ENCODE assay signal across 9 mouse cellular contexts in the genomic region with DNA sequence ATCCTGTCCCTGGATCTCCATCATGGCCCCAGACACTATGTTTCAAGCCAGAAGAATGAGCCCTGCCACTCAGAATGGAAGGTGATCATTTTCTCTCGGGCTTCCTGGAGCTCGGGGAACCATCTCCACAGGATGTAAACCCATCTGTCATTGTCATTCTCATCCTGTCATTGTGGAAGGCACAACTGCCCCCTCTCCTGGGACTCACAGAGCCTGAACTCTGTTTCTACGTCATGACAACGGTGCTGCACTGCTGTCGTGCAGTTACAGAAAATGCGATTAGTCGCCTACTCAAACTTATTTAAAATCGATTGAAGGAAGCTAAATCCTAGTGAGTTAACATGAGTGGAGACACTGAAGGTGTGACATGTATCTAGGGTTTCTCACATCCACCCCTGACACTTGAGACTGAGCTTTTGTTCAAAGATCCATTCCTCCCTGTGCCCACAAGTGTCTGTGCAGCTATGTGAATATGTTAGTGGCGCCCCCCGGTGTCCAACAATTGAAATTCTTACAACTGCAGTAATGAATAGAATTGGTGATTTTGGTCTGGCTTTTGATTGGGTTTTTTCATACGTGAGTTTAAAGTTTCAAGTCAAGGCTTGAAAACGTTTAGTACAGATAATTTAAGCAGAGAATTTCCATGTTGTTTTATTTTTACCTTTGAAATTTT. TPM values are rescaled to one million over a fixed set of nuclear protein-coding genes. Genes with fewer than 3 reads are reported as not detected.
DNase-seq lines count a peak whose midpoint lies in the region; ATAC-seq and TF ChIP-seq lines count a peak whose summit lies in the region.
"Had no signal": no experiment of that assay in that cellular context is flagged by ENCODE, and none has a peak within 500 bp of the region (broad histone marks: within the 10 kb centered on the region; RNA-seq: fewer than 3 reads in every experiment).

No protein-coding gene starts in this region.

- no peak overlapping the region for H3K4me3 ChIP-seq in lung, embryonic 16.5 days (ENCODE audit: low read length)
- H3K4me3 ChIP-seq: embryonic facial prominence, embryonic 15.5 days had no signal

- 37% methylated on average over 12 of the region's 12 CpGs for WGBS in lung, embryonic 16.5 days

- ATAC-seq in CD4-positive, CD25-positive, alpha-beta regulatory T cell, adult 4 months = no peak
- no peak for ATAC-seq in Patski
- ATAC-seq in lung, embryonic 16.5 days (ENCODE audit: low read depth) = peak; percentile 37; the same call in 1 of the 2 replicates

- CTCF ChIA-PET in Patski (lab: Charles Lee) = interaction anchor here (1.0 to 1.8 kb wide), 4 partner anchors 10 to 161 kb away, joined by 3 to 6 read pairs (median 4); no protein-coding TSS in a partner anchor

- in situ Hi-C loops in Patski (cut with MboI; ENCODE audit: low pct_unique_long_range_greater_than_20kb) = no loop called here

- POLR2A ChIA-PET in Patski (lab: Charles Lee) = no interaction called here

- H3K4me2 ChIP-seq in lung, embryonic 16.5 days (ENCODE audit: low read depth, low read length) = no peak overlapping the region
- H3K4me2 ChIP-seq: embryonic facial prominence, embryonic 15.5 days had no signal

- peak; percentile 62 for TF ChIP-seq CTCF in Patski (IDR thresholded peaks at IDR 0.05)

- H3K27ac ChIP-seq in lung, embryonic 16.5 days (ENCODE audit: low read length) = no peak overlapping the region
- H3K27ac ChIP-seq: embryonic facial prominence, embryonic 15.5 days had no signal

- no peak overlapping the region for H3K9ac ChIP-seq in lung, embryonic 16.5 days (ENCODE audit: low read length)
- H3K9ac ChIP-seq: embryonic facial prominence, embryonic 15.5 days had no signal

- H3K27me3 ChIP-seq in Patski = no peaks in the 10 kb centered on the region
- H3K27me3 ChIP-seq in lung, embryonic 16.5 days (ENCODE audit: control insufficient read depth, insufficient read depth, low read depth, low read length) = no peaks in the 10 kb centered on the region
- H3K27me3 ChIP-seq: embryonic facial prominence, embryonic 15.5 days had no signal

- H3K9me3 ChIP-seq in lung, embryonic 16.5 days (ENCODE audit: control insufficient read depth, low read length) = no peaks in the 10 kb centered on the region
- H3K9me3 ChIP-seq: embryonic facial prominence, embryonic 15.5 days had no signal

- H3K4me1 ChIP-seq in lung, embryonic 16.5 days (replicated peaks; ENCODE audit: control insufficient read depth, insufficient read depth, low read length) = peaks cover 8% of the 10 kb centered on the region
- H3K4me1 ChIP-seq: embryonic facial prominence, embryonic 15.5 days had no signal

- no peaks in the 10 kb centered on the region for H3K36me3 ChIP-seq in lung, embryonic 16.5 days (ENCODE audit: control insufficient read depth, insufficient read depth, low read length)
- H3K36me3 ChIP-seq: embryonic facial prominence, embryonic 15.5 days had no signal

- peak; percentile 45 for DNase-seq in CD4-positive, CD25-positive, alpha-beta regulatory T cell, adult 2 months (ENCODE audit: low read depth, low spot score)
- DNase-seq in kidney, postnatal 4 days = peak; percentile 44 to 58
- no peak for DNase-seq in kidney, adult 11 months
- DNase-seq in Patski (ENCODE audit: low read depth, low spot score) (no peak), adipocyte (ENCODE audit: low spot score) (no peak)
- no peak for DNase-seq in spleen, postnatal 14 days (ENCODE audit: low spot score in 2 of 2)

RNA-seq across cellular contexts. Expression of gene Inmt, which starts 2.4 kb away (rescaled TPM):
- not detected for polyA plus RNA-seq in CD4-positive, CD25-positive, alpha-beta regulatory T cell, adult 4 months (2017; shearing (Covaris generic))
- 309 TPM for polyA plus RNA-seq in Patski (2021)
- 0.19 TPM in 1 of 2 replicates, not detected in the other for polyA plus RNA-seq in lung, embryonic 16.5 days (2015; fragmentation: Nextera tagmentation; extraction: Ambion mirVana)

RNA-seq across cellular contexts. Expression of gene Mindy4, which starts 26.0 kb away (rescaled TPM):
- under 1 TPM; 0.08 to 0.66 TPM for polyA plus RNA-seq in CD4-positive, CD25-positive, alpha-beta regulatory T cell, adult 4 months (2017; shearing (Covaris generic))
- 26.0 TPM for polyA plus RNA-seq in Patski (2021)
- 18.5 and 18.6 TPM in 2 replicates for polyA plus RNA-seq in lung, embryonic 16.5 days (2015; fragmentation: Nextera tagmentation; extraction: Ambion mirVana)

RNA-seq across cellular contexts. Expression of gene Crhr2, which starts 44.4 kb away (rescaled TPM):
- polyA plus RNA-seq in CD4-positive, CD25-positive, alpha-beta regulatory T cell, adult 4 months (2017; shearing (Covaris generic)) = not detected
- polyA plus RNA-seq in Patski (2021) = not detected
- 0.35 and 0.47 TPM in 2 replicates for polyA plus RNA-seq in lung, embryonic 16.5 days (2015; fragmentation: Nextera tagmentation; extraction: Ambion mirVana)

Comparison
In these comparisons a context has a peak if more than half of its experiments do, and no peak if none do; other contexts are left out.
1. DNase-seq: peak in CD4-positive, CD25-positive, alpha-beta regulatory T cell, adult 2 months (single experiment) and kidney, postnatal 4 days (2 of 2); none in kidney, adult 11 months (single experiment), Patski (single experiment), adipocyte (single experiment) and spleen, postnatal 14 days (0 of 2).
2. RNA of gene Inmt, which starts 2.4 kb away (polyA plus RNA-seq): 309 TPM in Patski (single experiment); 0.19 TPM in lung, embryonic 16.5 days and not detected in CD4-positive, CD25-positive, alpha-beta regulatory T cell, adult 4 months; every median in the first group is over 100 times any median in the second.
3. RNA of gene Mindy4, which starts 26.0 kb away (polyA plus RNA-seq): 26.0 TPM in Patski (single experiment) and 18.5 to 18.6 TPM in lung, embryonic 16.5 days; 0.08 to 0.66 TPM in CD4-positive, CD25-positive, alpha-beta regulatory T cell, adult 4 months; every median in the first group is over 10 times any median in the second.